8 mouse cellular contexts compared by ENCODE assay signal in the genomic region with DNA sequence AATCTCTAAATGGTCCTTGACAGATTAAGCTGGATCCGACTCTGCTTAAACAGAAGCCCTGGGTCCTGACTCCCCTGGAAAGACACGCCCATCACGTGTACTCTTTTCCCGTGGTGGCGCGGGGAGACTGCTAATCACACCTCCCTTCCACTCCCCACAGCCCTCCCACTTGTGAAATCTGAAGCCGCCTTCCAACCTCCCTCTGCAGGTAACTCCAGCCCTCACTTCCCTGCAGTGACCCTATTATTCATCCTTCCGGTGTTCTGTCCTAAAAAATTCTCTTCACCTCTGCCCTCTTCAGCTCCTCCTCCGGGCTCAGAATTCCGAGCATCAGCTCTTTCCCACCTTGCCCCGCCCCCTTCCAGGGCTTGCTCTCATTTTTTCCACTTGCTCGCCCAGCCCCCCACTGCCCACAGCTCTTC. TPM values are rescaled to one million over a fixed set of nuclear protein-coding genes. Genes with fewer than 3 reads are reported as not detected.
A peak's percentile ranks its signal among the peaks of the same experiment; 100 is the strongest.
DNase-seq lines count a peak whose midpoint lies in the region; ATAC-seq and TF ChIP-seq lines count a peak whose summit lies in the region.

No protein-coding gene starts in this region.

- DNase-seq in embryo, embryonic 10.5 days (ENCODE audit: low spot score), result peak; percentile 56
- DNase-seq in lung, postnatal 14 days, result peak; percentile 60
- DNase-seq in layer of hippocampus, adult 11-12 months (ENCODE audit: low spot score), result no peak
- no peak for DNase-seq in left cerebral cortex, postnatal 4 days
- no peak for DNase-seq in layer of hippocampus, adult 18-20 months (ENCODE audit: low spot score in 2 of 2)

- intact Hi-C loops in left cerebral cortex, postnatal 4 days (cut with DNase I), result no loop called here

- peak; percentile 67 for TF ChIP-seq EP300 in ES-Bruce4 (IDR thresholded peaks at IDR 0.05; ENCODE audit: insufficient read depth, low read depth, low read length)

- H3K36me3 ChIP-seq in ES-Bruce4 (ENCODE audit: control insufficient read depth, insufficient read depth, low read length, poor library complexity, severe bottlenecking), result no peaks in the 10 kb centered on the region
- H3K36me3 ChIP-seq in intestine, embryonic 15.5 days, result no peaks in the 10 kb centered on the region

- no peaks in the 10 kb centered on the region for H3K9me3 ChIP-seq in ES-Bruce4 (replicated peaks; ENCODE audit: control insufficient read depth, insufficient read depth, low read length, poor library complexity, severe bottlenecking)
- no peaks in the 10 kb centered on the region for H3K9me3 ChIP-seq in intestine, embryonic 15.5 days

- H3K4me2 ChIP-seq in intestine, embryonic 15.5 days (replicated peaks), result peak overlapping the region; percentile 42

- no peak for TF ChIP-seq CTCF in ES-Bruce4 (IDR thresholded peaks at IDR 0.05; ENCODE audit: low read depth, low read length)

- peak overlapping the region; percentile 30; the same call in 1 of the 2 replicates for H3K9ac ChIP-seq in ES-Bruce4 (ENCODE audit: low read depth, poor library complexity, severe bottlenecking)
- no peak overlapping the region for H3K9ac ChIP-seq in intestine, embryonic 15.5 days

- H3K27me3 ChIP-seq in ES-Bruce4 (ENCODE audit: control insufficient read depth, insufficient read depth, low read length, poor library complexity, severe bottlenecking), result no peaks in the 10 kb centered on the region
- no peaks in the 10 kb centered on the region for H3K27me3 ChIP-seq in intestine, embryonic 15.5 days (replicated peaks)

- no peak for TF ChIP-seq POLR2A in ES-Bruce4 (IDR thresholded peaks at IDR 0.05; ENCODE audit: insufficient read depth, low read length)

- 1% methylated on average over 12 of the region's 12 CpGs for WGBS in intestine, embryonic 15.5 days

- ATAC-seq in intestine, embryonic 15.5 days, result peak; percentile 73
- no peak for ATAC-seq in monocyte, adult 5-6 weeks (replicated peaks; ENCODE audit: insufficient number of reproducible peaks, low FRiP score, low TSS enrichment, poor library complexity, severe bottlenecking)

- H3K4me1 ChIP-seq in ES-Bruce4 (ENCODE audit: control insufficient read depth, insufficient read depth, low read length), result peaks cover 5% of the 10 kb centered on the region
- peaks cover 27% of the 10 kb centered on the region for H3K4me1 ChIP-seq in intestine, embryonic 15.5 days (replicated peaks)

- H3K4me3 ChIP-seq in ES-Bruce4 (ENCODE audit: low read depth, low read length), result no peak overlapping the region
- H3K4me3 ChIP-seq in intestine, embryonic 15.5 days (replicated peaks), result no peak overlapping the region

- peak overlapping the region; percentile 87 for H3K27ac ChIP-seq in ES-Bruce4 (ENCODE audit: insufficient read depth, low read length)
- H3K27ac ChIP-seq in intestine, embryonic 15.5 days, result no peak overlapping the region

RNA-seq across cellular contexts. Expression of a gene that starts 5.9 kb away (rescaled TPM):
- 10.3 and 13.1 TPM in 2 replicates for polyA plus RNA-seq in ES-Bruce4 (2011; ENCODE audit: insufficient read depth, insufficient read length, low read depth, missing spikeins)
- 4.1 and 4.5 TPM in 2 replicates for polyA plus RNA-seq in intestine, embryonic 15.5 days (2015; fragmentation: Nextera tagmentation; extraction: Ambion mirVana)
- total RNA-seq in monocyte, adult 5-6 weeks (2017), result 6.0 to 7.5 TPM (median 7.2 TPM) in 3 replicates
- total RNA-seq in left cerebral cortex, postnatal 4 days (2021), result 10 to 100 TPM; 87.7 to 95.8 TPM
- 10 to 100 TPM; 68.2 to 70.6 TPM for total RNA-seq in layer of hippocampus, adult 18-20 months (2021)

Comparison
In these comparisons a context has a peak if more than half of its experiments do, and no peak if none do; other contexts are left out.
1. DNase-seq: peak in embryo, embryonic 10.5 days (single experiment) and lung, postnatal 14 days (single experiment); none in layer of hippocampus, adult 11-12 months (single experiment), left cerebral cortex, postnatal 4 days (single experiment) and layer of hippocampus, adult 18-20 months (0 of 2).